Mouse (Mus musculus) embryonic facial prominence, embryonic 15.5 days (tissue): ENCODE results near the gene Prepl. TPM values are rescaled to one million over a fixed set of nuclear protein-coding genes. Genes with fewer than 3 reads are reported as not detected.
A peak's percentile ranks its signal among the peaks of the same experiment; 100 is the strongest.

ENCODE experiments used
- ATAC-seq: fragments of 200-750 bp; cut with Nextera tagmentation; 2 replicates; pipeline ENCODE4 v1.8.0; 2017; ENCODE audit warnings: low read depth, moderate TSS enrichment; ENCODE audit not compliant: insufficient number of reproducible peaks, low FRiP score, low TSS enrichment
- H3K27ac ChIP-seq: fragments of 300-500 bp; sonication (generic); replicated peaks from 2 replicates; pipeline ENCODE4 v1.5.1; 2015; ENCODE audit warnings: mild to moderate bottlenecking, inconsistent platforms
- H3K27me3 ChIP-seq: fragments of 300-500 bp; sonication (generic); 2 replicates; pipeline ENCODE4 v1.6.1; 2015; ENCODE audit warnings: inconsistent platforms
- H3K36me3 ChIP-seq: fragments of 300-500 bp; sonication (generic); 2 replicates; pipeline ENCODE4 v1.6.1; 2015; ENCODE audit warnings: mild to moderate bottlenecking, inconsistent platforms
- H3K4me1 ChIP-seq: fragments of 300-500 bp; sonication (generic); 2 replicates; pipeline ENCODE4 v1.6.1; 2015; ENCODE audit warnings: inconsistent platforms
- H3K4me2 ChIP-seq: fragments of 300-500 bp; sonication (generic); replicated peaks from 2 replicates; pipeline ENCODE4 v1.6.1; 2015; ENCODE audit warnings: mild to moderate bottlenecking, inconsistent platforms
- H3K4me3 ChIP-seq: fragments of 300-500 bp; sonication (generic); replicated peaks from 2 replicates; pipeline ENCODE4 v1.5.1; 2015; ENCODE audit warnings: mild to moderate bottlenecking, inconsistent platforms
- H3K9ac ChIP-seq: fragments of 300-500 bp; sonication (generic); 2 replicates; pipeline ENCODE4 v1.6.1; 2015; ENCODE audit warnings: inconsistent platforms
- H3K9me3 ChIP-seq: fragments of 300-500 bp; sonication (generic); replicated peaks from 2 replicates; pipeline ENCODE4 v1.6.1; 2016; ENCODE audit warnings: inconsistent platforms
- WGBS: fragments of 180-500 bp; shearing (Covaris S2); methylation state at CpG from one replicate; pipeline ENCODE4 v1.1.7; 2015; 5-methylcytosine and 5-hydroxymethylcytosine counted together
- polyA plus RNA-seq: library from polyadenylated mRNA; unstranded; fragments of >200 nt; fragmentation: Nextera tagmentation; extraction: Ambion mirVana; gene quantifications from 2 replicates; pipeline ENCODE4 v1.2.1, GENCODE M21; 2015

The Prepl gene
- polyA plus RNA-seq, 1 experiment from 2014 or later = 35.4 TPM

DNA sequence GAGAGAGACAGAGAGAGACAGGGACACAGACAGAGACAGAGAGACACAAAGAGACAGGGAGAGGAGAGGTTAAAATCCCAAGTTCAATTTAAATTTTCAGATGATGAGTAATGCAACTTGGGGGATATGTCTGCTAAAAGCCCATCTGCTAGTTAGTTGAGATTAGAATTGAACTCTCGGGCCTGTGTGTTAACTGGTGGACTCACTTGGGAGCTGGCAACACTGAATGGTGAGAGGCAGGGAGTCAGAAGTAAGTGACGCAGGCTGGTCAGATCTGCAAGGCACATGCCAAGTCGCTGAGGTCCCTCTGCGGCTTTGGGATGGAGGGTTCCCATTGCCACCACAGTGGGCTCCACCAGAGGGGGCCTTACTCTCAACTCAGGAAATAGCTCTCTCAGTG is 51.7 kb downstream of the Prepl start:
- Histone ChIP-seq H3K36me3 (no peaks in the 10 kb centered on the region), H3K4me1 (no peaks in the 10 kb centered on the region), H3K27me3 (no peaks in the 10 kb centered on the region), H3K27ac (no peak overlapping the region), H3K9ac (no peak overlapping the region), H3K9me3 (no peaks in the 10 kb centered on the region), H3K4me2 (no peak overlapping the region), H3K4me3 (no peak overlapping the region)
- 79% methylated on average over 4 of the region's 4 CpGs for WGBS
- ATAC-seq = no peak

DNA sequence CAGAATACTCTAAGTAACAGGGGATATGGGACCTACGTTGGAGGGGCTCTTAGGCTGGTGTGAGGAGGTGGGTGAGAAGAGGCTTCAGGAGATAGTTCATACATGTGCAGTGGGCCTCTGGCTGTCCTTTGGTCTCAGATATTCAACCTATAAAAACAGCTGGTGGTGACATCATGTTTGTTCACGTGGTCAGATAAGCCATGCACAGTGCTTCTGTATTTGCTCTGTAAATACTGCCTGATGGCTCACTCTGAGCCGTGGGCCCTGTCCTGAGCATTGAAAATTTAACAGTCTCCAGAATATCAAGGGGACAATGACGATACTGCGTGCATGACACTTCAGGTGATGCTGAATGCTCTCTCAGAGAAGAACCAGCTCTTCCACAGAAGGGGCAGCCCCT is 52.2 kb downstream of the Prepl start:
- no peak overlapping the region for H3K9ac ChIP-seq
- no peaks in the 10 kb centered on the region for H3K9me3 ChIP-seq
- H3K4me2 ChIP-seq = no peak overlapping the region
- no peak overlapping the region for H3K27ac ChIP-seq
- H3K4me3 ChIP-seq = no peak overlapping the region
- no peak for ATAC-seq
- no peaks in the 10 kb centered on the region for H3K27me3 ChIP-seq
- WGBS = 81% methylated on average over 5 of the region's 5 CpGs
- no peaks in the 10 kb centered on the region for H3K36me3 ChIP-seq
- H3K4me1 ChIP-seq = no peaks in the 10 kb centered on the region

DNA sequence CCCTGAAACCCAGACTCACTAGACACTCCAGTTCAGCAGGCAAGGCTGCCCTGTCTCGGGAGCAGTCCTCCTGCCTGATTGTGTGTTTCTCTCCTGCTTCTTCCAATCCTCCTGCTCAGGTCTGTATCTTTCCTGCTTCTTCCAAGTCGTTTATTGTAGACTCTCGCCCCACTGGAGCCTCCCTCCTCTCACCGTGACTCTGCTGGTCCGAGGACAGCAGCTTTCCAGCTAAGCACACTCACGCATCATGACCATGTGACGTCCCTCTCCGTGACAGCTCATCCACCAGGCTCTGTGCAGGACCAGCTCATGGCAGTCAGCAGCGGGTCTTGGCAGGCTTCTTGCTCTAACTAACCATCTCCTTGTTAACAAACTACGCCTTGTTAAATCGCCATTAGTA is 56.0 kb downstream of the Prepl start:
- Histone ChIP-seq H3K9me3 (no peaks in the 10 kb centered on the region), H3K4me3 (no peak overlapping the region), H3K9ac (no peak overlapping the region), H3K4me2 (no peak overlapping the region), H3K27me3 (no peaks in the 10 kb centered on the region), H3K36me3 (no peaks in the 10 kb centered on the region), H3K4me1 (no peaks in the 10 kb centered on the region), H3K27ac (no peak overlapping the region)
- 64% methylated on average over 11 of the region's 11 CpGs for WGBS
- no peak for ATAC-seq

DNA sequence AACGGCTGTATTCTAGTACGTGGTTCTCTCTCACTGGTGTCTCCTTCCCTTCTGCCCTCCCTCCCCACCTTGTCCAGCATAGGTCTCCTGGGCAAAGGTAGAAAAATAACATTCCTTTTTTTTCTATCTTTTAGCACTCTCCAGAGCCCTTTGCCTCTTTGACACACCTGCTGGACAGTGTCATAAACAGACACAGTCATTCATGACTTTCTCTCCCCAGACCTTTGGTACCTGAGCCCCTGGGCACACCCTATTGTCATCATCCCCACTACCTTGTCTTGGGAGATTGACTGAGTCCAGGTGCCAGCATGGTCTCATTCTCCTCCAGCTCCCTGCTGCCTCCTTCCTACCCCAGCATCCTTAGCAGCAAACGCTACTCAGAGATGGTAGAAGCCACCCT is 57.0 kb downstream of the Prepl start:
- Histone ChIP-seq H3K27me3 (no peaks in the 10 kb centered on the region), H3K27ac (no peak overlapping the region), H3K9ac (no peak overlapping the region), H3K9me3 (no peaks in the 10 kb centered on the region), H3K36me3 (no peaks in the 10 kb centered on the region), H3K4me3 (no peak overlapping the region), H3K4me1 (no peaks in the 10 kb centered on the region), H3K4me2 (no peak overlapping the region)
- ATAC-seq = no peak
- 78% methylated on average over 3 of the region's 3 CpGs for WGBS

DNA sequence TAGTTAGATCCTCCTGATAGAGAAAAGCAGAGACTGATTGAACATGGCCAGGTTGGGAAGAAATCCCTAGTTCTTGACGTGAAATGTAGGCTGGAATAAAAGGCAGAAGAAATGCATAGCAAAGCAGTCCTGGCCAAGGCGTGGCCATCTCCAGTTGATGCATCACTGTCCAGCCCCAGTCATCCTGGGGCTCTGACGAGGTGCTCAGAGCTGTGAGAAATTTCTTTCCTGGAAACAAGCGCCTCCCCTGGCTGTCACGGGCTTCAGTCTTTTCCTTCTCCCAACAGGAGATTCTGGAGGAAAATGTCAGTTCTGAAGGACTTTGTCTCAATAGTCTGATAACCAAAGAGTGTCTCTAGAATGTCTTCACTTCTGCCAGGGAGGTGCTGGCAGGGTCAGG is 59.4 kb downstream of the Prepl start:
- Histone ChIP-seq H3K4me2 (no peak overlapping the region), H3K9me3 (no peaks in the 10 kb centered on the region), H3K27me3 (no peaks in the 10 kb centered on the region), H3K4me1 (no peaks in the 10 kb centered on the region), H3K36me3 (no peaks in the 10 kb centered on the region), H3K27ac (no peak overlapping the region), H3K4me3 (no peak overlapping the region), H3K9ac (no peak overlapping the region)
- ATAC-seq = no peak
- 72% methylated on average over 5 of the region's 5 CpGs for WGBS

DNA sequence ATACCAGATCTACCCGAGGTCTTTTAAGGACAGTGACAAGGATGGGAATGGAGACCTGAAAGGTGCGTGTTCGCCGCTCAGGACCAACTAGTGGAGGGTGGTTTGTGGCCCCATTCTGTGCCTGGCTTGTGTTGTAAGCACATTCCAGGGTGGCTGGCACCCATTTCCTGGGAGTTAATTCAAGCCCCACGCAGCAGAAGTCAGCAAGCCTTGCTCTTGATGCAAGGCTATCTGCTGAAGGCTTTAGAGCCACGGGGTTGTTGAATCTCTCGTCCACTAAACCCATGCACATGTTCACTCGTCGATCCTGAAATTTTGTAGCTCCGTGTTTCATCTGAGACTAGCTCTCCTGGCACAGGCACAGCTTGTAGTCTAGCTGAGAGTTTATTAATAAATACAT is 61.2 kb downstream of the Prepl start:
- Histone ChIP-seq H3K9ac (no peak overlapping the region), H3K4me1 (no peaks in the 10 kb centered on the region), H3K27me3 (no peaks in the 10 kb centered on the region), H3K4me3 (no peak overlapping the region), H3K27ac (no peak overlapping the region), H3K36me3 (no peaks in the 10 kb centered on the region), H3K9me3 (no peaks in the 10 kb centered on the region), H3K4me2 (no peak overlapping the region)
- ATAC-seq = no peak
- WGBS = 93% methylated on average over 10 of the region's 10 CpGs

DNA sequence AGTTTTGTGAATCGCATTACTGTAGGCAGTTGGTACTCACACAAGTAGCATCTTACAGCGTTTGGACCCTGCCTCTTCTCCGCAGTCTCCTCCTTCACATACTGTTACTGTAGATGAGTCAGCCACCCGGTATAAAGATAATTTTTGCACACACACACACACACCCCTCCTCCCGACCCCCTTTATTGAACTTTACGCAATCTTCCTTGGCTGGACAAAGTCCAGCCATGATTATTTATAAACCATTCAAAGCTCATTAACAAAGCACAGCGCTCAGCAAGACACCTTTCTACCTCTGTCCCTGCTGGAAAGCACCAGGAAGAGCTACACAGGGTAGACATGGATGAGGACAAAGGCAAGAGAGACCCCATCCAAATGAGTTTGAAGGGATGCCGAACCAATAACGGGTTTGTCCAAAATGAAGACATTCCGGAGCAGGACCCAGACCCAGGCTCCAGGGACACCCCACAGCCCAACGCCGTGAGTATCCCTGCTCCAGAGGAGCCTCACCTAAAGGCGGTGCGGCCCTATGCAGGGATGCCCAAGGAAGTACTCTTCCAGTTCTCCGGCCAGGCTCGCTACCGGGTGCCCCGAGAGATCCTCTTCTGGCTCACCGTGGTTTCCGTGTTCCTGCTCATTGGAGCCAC is 61.8 kb downstream of the Prepl start, which contains the start of gene Slc3a1:
Gene Slc3a1, plus strand, starts transcription at position 284 of the 647 bp plus-strand sequence.
- no peak within 1 kb of the TSS for H3K27ac ChIP-seq
- H3K4me2 ChIP-seq = no peak within 1 kb of the TSS
- no peaks in the 10 kb centered on the region for H3K27me3 ChIP-seq
- H3K36me3 ChIP-seq = no peaks in the 10 kb centered on the region
- WGBS = 91% methylated on average over 20 of the region's 20 CpGs
- H3K9ac ChIP-seq = no peak within 1 kb of the TSS
- peaks cover 3% of the 10 kb centered on the region; the same call in 1 of the 2 replicates for H3K4me1 ChIP-seq
- no peak within 1 kb of the TSS for H3K4me3 ChIP-seq
- ATAC-seq = no peak
- H3K9me3 ChIP-seq = no peaks in the 10 kb centered on the region

DNA sequence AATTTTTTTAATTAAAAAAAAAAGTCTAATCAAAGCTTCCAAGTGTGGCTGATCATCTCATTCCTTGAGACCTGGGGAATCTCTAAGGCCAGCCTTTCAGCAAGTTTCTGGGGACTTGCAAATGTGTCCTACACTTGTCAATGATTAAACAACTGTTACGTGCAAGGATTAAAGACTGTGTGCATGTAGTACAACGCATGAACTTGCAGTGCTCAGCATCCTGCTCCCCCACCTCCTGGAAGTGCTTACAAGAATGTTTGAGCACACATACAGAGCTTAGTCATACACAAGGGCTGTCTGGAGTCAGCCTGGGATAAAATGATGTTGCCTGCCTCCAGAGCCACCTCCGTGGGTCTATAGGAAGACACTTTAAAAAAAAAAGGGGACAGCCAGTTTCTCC is 62.8 kb downstream of the Prepl start:
- peaks cover 4% of the 10 kb centered on the region; the same call in 1 of the 2 replicates for H3K4me1 ChIP-seq
- no peak overlapping the region for H3K9ac ChIP-seq
- no peaks in the 10 kb centered on the region for H3K9me3 ChIP-seq
- no peaks in the 10 kb centered on the region for H3K27me3 ChIP-seq
- 78% methylated on average over 3 of the region's 3 CpGs for WGBS
- ATAC-seq = no peak
- no peak overlapping the region for H3K27ac ChIP-seq
- no peak overlapping the region for H3K4me3 ChIP-seq
- no peak overlapping the region for H3K4me2 ChIP-seq
- H3K36me3 ChIP-seq = no peaks in the 10 kb centered on the region

DNA sequence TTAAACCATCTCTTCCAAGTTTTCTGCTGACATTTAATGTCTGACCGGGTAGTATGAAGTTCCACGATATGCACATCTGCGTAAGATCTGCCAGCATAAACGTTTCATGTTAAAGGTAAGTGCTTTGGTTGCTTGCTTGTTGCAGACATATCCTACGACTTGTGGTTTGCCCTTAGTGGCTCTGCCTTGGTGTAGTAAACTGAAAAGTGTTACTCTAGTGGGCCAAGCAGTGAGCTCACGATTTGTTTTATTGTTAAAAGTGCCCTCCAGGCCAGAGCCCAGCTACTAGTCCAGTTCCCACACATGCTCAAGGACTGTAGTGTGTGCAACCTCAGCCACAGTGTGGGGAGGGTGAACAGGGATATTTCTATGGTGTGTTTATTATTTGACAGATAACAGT is 63.6 kb downstream of the Prepl start:
- no peaks in the 10 kb centered on the region for H3K36me3 ChIP-seq
- no peaks in the 10 kb centered on the region for H3K27me3 ChIP-seq
- no peaks in the 10 kb centered on the region for H3K9me3 ChIP-seq
- H3K9ac ChIP-seq = no peak overlapping the region
- no peak overlapping the region for H3K4me3 ChIP-seq
- H3K4me1 ChIP-seq = peaks cover 4% of the 10 kb centered on the region; the same call in 1 of the 2 replicates
- no peak overlapping the region for H3K4me2 ChIP-seq
- WGBS = 86% methylated on average over 6 of the region's 6 CpGs
- no peak overlapping the region for H3K27ac ChIP-seq
- ATAC-seq = no peak

DNA sequence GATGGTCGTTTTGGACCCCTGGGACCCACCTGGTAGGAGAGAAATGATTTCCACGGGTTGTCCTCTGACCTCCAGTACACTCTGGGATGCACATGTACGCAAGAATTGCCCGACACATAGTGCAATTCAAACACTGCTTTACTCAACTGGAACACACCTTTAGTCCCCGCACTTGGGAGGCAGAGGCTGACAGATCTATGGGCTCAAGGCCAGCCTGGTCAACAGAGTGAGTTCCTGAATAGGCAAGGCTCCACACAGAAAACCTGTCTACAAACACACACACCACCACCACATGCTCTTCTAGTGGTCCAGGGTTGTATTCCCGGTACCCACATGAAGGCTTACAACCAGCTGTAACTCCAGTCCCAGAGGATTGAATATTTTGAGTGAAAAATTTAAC is 64.9 kb downstream of the Prepl start:
- H3K4me1 ChIP-seq = peaks cover 4% of the 10 kb centered on the region; the same call in 1 of the 2 replicates
- H3K27ac ChIP-seq = no peak overlapping the region
- H3K27me3 ChIP-seq = no peaks in the 10 kb centered on the region
- no peak overlapping the region for H3K9ac ChIP-seq
- no peaks in the 10 kb centered on the region for H3K9me3 ChIP-seq
- no peaks in the 10 kb centered on the region for H3K36me3 ChIP-seq
- no peak overlapping the region for H3K4me2 ChIP-seq
- H3K4me3 ChIP-seq = no peak overlapping the region
- 92% methylated on average over 6 of the region's 6 CpGs for WGBS
- no peak for ATAC-seq

DNA sequence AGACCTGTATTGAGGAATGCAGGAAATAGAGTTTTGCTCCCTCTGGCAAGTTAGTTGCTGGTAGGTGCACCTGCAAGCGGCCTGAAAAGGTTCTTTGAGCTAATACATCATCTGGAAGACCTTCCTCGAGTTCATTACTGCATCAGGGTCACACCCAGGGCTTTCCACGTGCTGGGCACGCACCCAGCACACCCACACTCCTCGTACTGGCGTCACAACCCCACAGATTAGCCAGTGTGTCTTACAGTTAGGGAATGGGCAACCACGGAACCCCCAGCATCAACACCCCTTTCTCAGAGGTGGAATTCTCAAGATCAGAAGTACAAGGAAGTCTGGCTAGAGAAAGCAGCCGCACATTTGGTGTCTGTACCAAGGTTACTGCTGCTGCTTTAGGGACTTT is 65.8 kb downstream of the Prepl start:
- Histone ChIP-seq H3K4me2 (0 out of 2 replicates have a peak overlapping the region, but pooled peaks have one; percentile 24), H3K27ac (no peak overlapping the region), H3K27me3 (no peaks in the 10 kb centered on the region), H3K4me1 (peaks cover 4% of the 10 kb centered on the region; the same call in 1 of the 2 replicates), H3K4me3 (no peak overlapping the region), H3K36me3 (no peaks in the 10 kb centered on the region), H3K9me3 (no peaks in the 10 kb centered on the region), H3K9ac (no peak overlapping the region)
- ATAC-seq = no peak
- 82% methylated on average over 8 of the region's 8 CpGs for WGBS
